Mouse (Mus musculus) hindlimb bud, embryonic 11.5 days (tissue): ENCODE measurements at regions not wholly inside any gene's neighbourhood (a gene's known extent, or its start where the extent isn't known, plus 50 kb on each side); places are given as distances from the start of the nearest gene placed in this dataset.
A peak's percentile ranks its signal among the peaks of the same experiment; 100 is the strongest.

Source experiments
- DNase-seq: peaks from one replicate; pipeline ENCODE4 v3.0.0-alpha.2; 2012; ENCODE audit warnings: low read depth, low spot score; ENCODE audit errors: extremely low spot score

GRCm38 (mm10) chr7:114912109-114912508, 168.6 kb downstream of the Insc start:
- DNase-seq, result no peak

- DNase-seq, result peak; percentile 33
Observed at GRCm38 (mm10) chr7:114922155-114922554, 178.7 kb downstream of the Insc start.

- DNase-seq, result no peak
Observed at GRCm38 (mm10) chr7:114933861-114934260, 190.4 kb downstream of the Insc start.

GRCm38 (mm10) chr7:114950759-114951158, 207.3 kb downstream of the Insc start:
- DNase-seq, result no peak

- no peak for DNase-seq
Observed at GRCm38 (mm10) chr7:114963206-114963605, 219.7 kb downstream of the Insc start.

- no peak for DNase-seq
Observed at GRCm38 (mm10) chr7:114965923-114966322, 222.4 kb downstream of the Insc start.

GRCm38 (mm10) chr7:114986481-114986880, 243.0 kb downstream of the Insc start:
- DNase-seq, result no peak

GRCm38 (mm10) chr7:114991255-114991654, 247.8 kb downstream of the Insc start:
- no peak for DNase-seq

GRCm38 (mm10) chr7:114992440-114992839, 248.9 kb downstream of the Insc start:
- no peak for DNase-seq

GRCm38 (mm10) chr7:115000796-115001524, 257.5 kb downstream of the Insc start:
- no peak for DNase-seq

- no peak for DNase-seq
Observed at GRCm38 (mm10) chr7:115014253-115014998, 270.9 kb downstream of the Insc start.

- no peak for DNase-seq
Observed at GRCm38 (mm10) chr7:115019369-115019958, 276.0 kb downstream of the Insc start.

GRCm38 (mm10) chr7:115020023-115020422, 276.5 kb downstream of the Insc start:
- DNase-seq, result no peak

- DNase-seq, result no peak
Observed at GRCm38 (mm10) chr7:115025803-115026202, 282.3 kb downstream of the Insc start.

- DNase-seq, result no peak
Observed at GRCm38 (mm10) chr7:115027685-115028084, 284.2 kb downstream of the Insc start.

- no peak for DNase-seq
Observed at GRCm38 (mm10) chr7:115033987-115034386, 290.5 kb downstream of the Insc start.

- no peak for DNase-seq
Observed at GRCm38 (mm10) chr7:115055527-115055926, 312.0 kb downstream of the Insc start.

- no peak for DNase-seq
Observed at GRCm38 (mm10) chr7:115056992-115057645, 313.6 kb downstream of the Insc start.

- no peak for DNase-seq
Observed at GRCm38 (mm10) chr7:115057736-115058135, 314.2 kb downstream of the Insc start.

- no peak for DNase-seq
Observed at GRCm38 (mm10) chr7:115060171-115060570, 316.7 kb downstream of the Insc start.

GRCm38 (mm10) chr7:115062817-115063216, 319.3 kb downstream of the Insc start:
- DNase-seq, result no peak
